Mouse (Mus musculus): ENCODE measurements around the gene Vmn1r46. TPM values are rescaled to one million over a fixed set of nuclear protein-coding genes. Genes with fewer than 3 reads are reported as not detected.
"Not testable (repeated sequence)": the region's sequence is repeated elsewhere in the genome, so short reads cannot be mapped to it uniquely, and the experiment has no call there.

The Vmn1r46 gene
- not detected for total RNA-seq (2022)

- DNase-seq = no peak
Observed at GRCm38 (mm10) chr6:89969013-89969412, at the start of gene Vmn1r46. TSS of gene Vmn1r46 (plus strand) at chr6:89969313.

- not testable (repeated sequence) for DNase-seq
Observed at GRCm38 (mm10) chr6:89940498-89940897, 28.6 kb upstream of the Vmn1r46 start, which contains the start of gene Vmn1r45. TSS of gene Vmn1r45 (minus strand) at chr6:89940598.

DNA sequence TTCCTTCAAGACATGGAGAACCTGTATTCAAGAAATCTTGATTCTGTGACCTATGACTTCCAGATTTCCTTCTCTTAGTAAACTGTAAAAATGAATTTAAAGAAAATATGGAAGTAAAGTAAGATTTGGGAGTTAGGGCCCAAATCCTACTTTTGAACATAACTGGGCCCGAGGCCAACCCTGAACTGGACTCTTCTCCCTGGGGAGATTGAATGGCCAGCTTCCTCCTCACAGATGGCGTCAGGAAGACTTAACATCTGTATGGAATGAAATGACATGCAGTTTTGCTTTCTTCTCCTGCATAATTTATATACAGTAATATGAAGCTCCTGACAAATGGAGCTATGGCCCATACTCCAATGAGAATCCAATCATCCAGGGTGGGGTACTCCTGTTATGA lies 28.2 kb upstream of the Vmn1r46 start:
- no peak for DNase-seq

DNA sequence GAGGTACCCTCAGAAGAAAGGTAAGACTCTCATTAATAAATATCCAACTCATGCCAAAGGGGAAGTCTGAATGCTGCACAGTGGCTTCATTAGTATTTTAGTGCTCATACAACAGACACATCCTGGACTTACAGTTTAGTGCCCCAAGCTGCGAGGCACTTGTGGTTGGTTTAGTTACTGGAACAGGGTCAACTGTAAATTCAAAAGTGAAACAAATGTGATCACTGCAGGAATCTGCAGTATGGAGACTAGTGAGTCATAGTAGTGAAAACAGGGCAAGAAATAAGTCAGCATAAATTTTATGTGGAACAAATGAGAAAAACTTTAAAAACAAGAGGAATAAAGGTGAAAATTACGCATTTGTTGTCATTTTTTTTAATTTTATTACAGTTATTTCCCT lies 15.6 kb upstream of the Vmn1r46 start:
- no peak for DNase-seq

- no peak for DNase-seq
Observed at GRCm38 (mm10) chr6:89966341-89966740, 2.8 kb upstream of the Vmn1r46 start.

DNA sequence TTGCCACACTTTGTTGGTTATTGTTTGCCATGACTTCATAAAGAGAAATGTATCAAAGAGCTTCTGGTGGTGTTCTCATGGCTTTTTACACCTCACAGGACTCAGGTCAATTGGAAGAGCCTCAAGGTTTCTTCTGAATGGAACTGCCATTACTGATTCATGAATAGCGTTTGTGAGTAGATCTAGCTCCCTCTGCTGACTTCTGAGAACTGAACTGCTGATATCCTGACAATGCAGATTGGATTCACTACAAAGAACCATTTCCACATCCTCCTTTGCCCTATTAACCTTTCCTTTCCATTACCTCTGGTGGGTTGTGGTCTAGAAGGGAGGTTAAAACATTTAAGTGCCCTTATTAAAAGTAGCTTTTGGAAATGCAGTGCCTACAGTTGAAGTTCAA lies 16.9 kb downstream of the Vmn1r46 start:
- DNase-seq = no peak

GRCm38 (mm10) chr6:90015847-90016246 lies 46.7 kb downstream of the Vmn1r46 start, which contains the start of gene Vmn1r47:
TSS of gene Vmn1r47 (plus strand) at chr6:90016147.
- not testable (repeated sequence) for DNase-seq

Other genes starting within 250 kb of the Vmn1r46 start
- not detected for gene Vmn1r41, start 228.5 kb upstream of the Vmn1r46 start, total RNA-seq (2022)
- gene Vmn1r42, start 92.9 kb upstream of the Vmn1r46 start, total RNA-seq (2022) = not detected
- not detected for gene Vmn1r43, start 92.9 kb upstream of the Vmn1r46 start, total RNA-seq (2022)
- gene Vmn1r44, start 85.7 kb upstream of the Vmn1r46 start, total RNA-seq (2022) = not detected
- not detected for gene Vmn1r45, start 28.7 kb upstream of the Vmn1r46 start, total RNA-seq (2022)
- not detected for gene Vmn1r47, start 46.8 kb downstream of the Vmn1r46 start, total RNA-seq (2022)
- not detected for gene Vmn1r48, start 67.5 kb downstream of the Vmn1r46 start, total RNA-seq (2022)
- gene Vmn1r49, start 109.2 kb downstream of the Vmn1r46 start, total RNA-seq (2022) = not detected
- gene Vmn1r50, start 132.1 kb downstream of the Vmn1r46 start, total RNA-seq (2022) = not detected
- not detected for gene Vmn1r51, start 153.3 kb downstream of the Vmn1r46 start, total RNA-seq (2022)
- gene Vmn1r52, start 205.5 kb downstream of the Vmn1r46 start, total RNA-seq (2022) = not detected
- gene V1ra8, start 233.5 kb downstream of the Vmn1r46 start, total RNA-seq (2022) = not detected